Comparison of ENCODE assay signal across 22 mouse cellular contexts in the genomic region with DNA sequence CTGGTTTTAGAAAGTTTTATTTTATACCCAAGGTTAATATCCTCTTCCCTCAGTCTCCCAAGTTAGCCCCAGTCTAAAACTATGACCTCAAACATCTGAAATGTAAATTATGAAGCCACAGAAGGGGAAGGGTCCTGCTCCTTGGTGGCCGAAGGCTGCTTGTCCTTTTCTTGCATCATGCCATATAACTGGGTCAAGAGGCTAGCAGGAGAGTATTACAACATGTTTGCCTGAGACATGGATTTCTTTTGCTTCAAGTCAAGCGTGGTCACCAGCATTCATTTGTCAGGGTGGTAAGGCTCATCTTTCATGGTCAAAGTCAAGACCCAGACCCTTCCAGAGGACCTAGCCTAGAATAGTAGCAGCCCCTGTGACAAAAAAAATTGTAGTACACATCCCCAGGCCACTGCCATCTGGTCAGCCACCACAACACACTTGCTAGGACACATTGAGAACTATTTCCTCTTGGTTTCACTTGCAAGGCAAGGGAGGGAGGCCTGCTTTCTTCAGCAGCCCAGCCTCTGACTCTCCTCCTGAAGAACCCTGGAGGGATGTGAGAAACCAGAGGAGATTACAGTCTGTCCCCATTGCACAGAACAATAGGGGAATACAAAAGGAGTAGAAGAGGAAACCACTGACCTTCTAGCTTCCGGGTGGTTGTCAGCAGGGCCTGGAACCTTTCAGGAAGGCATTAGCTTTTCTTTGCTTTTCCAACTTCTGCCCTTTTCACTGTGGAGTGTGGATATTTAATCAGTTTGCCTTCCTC.
DNase-seq lines count a peak whose midpoint lies in the region; ATAC-seq and TF ChIP-seq lines count a peak whose summit lies in the region.
"Had no signal": no experiment of that assay in that cellular context is flagged by ENCODE, and none has a peak within 500 bp of the region (broad histone marks: within the 10 kb centered on the region; RNA-seq: fewer than 3 reads in every experiment).

No protein-coding gene starts in this region.

- TF ChIP-seq POLR2A in bone marrow, adult 2 months (IDR thresholded peaks at IDR 0.05; ENCODE audit: borderline replicate concordance, control insufficient read depth, low read depth, low read length) = no peak

- peaks cover 4% of the 10 kb centered on the region for H3K4me1 ChIP-seq in heart, embryonic 10.5 days
- peaks cover 2% of the 10 kb centered on the region; the same call in 1 of the 2 replicates for H3K4me1 ChIP-seq in midbrain, embryonic 11.5 days (ENCODE audit: control insufficient read depth, insufficient read depth, low read length)
- H3K4me1 ChIP-seq in midbrain, embryonic 16.5 days (ENCODE audit: control insufficient read depth, insufficient read depth, low read length) = 0 out of 2 replicates have a peak, but pooled peaks cover 2% of the 10 kb centered on the region
- peaks cover 21% of the 10 kb centered on the region for H3K4me1 ChIP-seq in bone marrow, adult 2 months (ENCODE audit: control insufficient read depth, insufficient read depth, low read length)
- H3K4me1 ChIP-seq: liver, embryonic 12.5 days; neural tube, embryonic 13.5 days had no signal

- TF ChIP-seq CTCF in bone marrow, adult 2 months (IDR thresholded peaks at IDR 0.05; ENCODE audit: control insufficient read depth, insufficient read depth, low read length) = no peak

- no peaks in the 10 kb centered on the region for H3K9me3 ChIP-seq in heart, embryonic 10.5 days
- H3K9me3 ChIP-seq in midbrain, embryonic 11.5 days (ENCODE audit: control insufficient read depth, low read length) = no peaks in the 10 kb centered on the region
- H3K9me3 ChIP-seq in midbrain, embryonic 16.5 days (replicated peaks; ENCODE audit: control insufficient read depth, low read length, poor library complexity, severe bottlenecking) = no peaks in the 10 kb centered on the region
- H3K9me3 ChIP-seq: limb, embryonic 10.5 days; liver, embryonic 12.5 days; lung, embryonic 15.5 days; neural tube, embryonic 13.5 days had no signal

- H3K4me3 ChIP-seq in heart, embryonic 10.5 days = no peak overlapping the region
- no peak overlapping the region for H3K4me3 ChIP-seq in midbrain, embryonic 11.5 days (ENCODE audit: low read depth, low read length)
- no peak overlapping the region for H3K4me3 ChIP-seq in midbrain, embryonic 16.5 days (ENCODE audit: low read depth, low read length)
- H3K4me3 ChIP-seq in bone marrow, adult 2 months (replicated peaks; ENCODE audit: control insufficient read depth, low read depth, low read length) = no peak overlapping the region
- H3K4me3 ChIP-seq: erythroblast, embryonic 14.5 days; limb, embryonic 10.5 days; liver, embryonic 12.5 days; lung, embryonic 15.5 days; neural tube, embryonic 13.5 days had no signal

- no peak for ATAC-seq in midbrain, embryonic 11.5 days (ENCODE audit: low FRiP score)
- no peak for ATAC-seq in midbrain, embryonic 16.5 days
- peak; percentile 19; the same call in 1 of the 2 replicates for ATAC-seq in megakaryocyte, adult 5-6 weeks (ENCODE audit: poor library complexity, severe bottlenecking)
- ATAC-seq: forebrain, embryonic 14.5 days; hindbrain, embryonic 16.5 days; liver, embryonic 12.5 days had no signal

- no peaks in the 10 kb centered on the region for H3K27me3 ChIP-seq in heart, embryonic 10.5 days (ENCODE audit: insufficient read depth, poor library complexity, severe bottlenecking)
- H3K27me3 ChIP-seq in midbrain, embryonic 11.5 days (ENCODE audit: control insufficient read depth, insufficient read depth, low read length) = no peaks in the 10 kb centered on the region
- H3K27me3 ChIP-seq in midbrain, embryonic 16.5 days (ENCODE audit: control insufficient read depth, insufficient read depth, low read depth, low read length) = no peaks in the 10 kb centered on the region
- H3K27me3 ChIP-seq: liver, embryonic 12.5 days; lung, embryonic 15.5 days; neural tube, embryonic 13.5 days had no signal

- H3K4me2 ChIP-seq in midbrain, embryonic 11.5 days = no peak overlapping the region
- H3K4me2 ChIP-seq in midbrain, embryonic 16.5 days (ENCODE audit: low read length) = no peak overlapping the region
- H3K4me2 ChIP-seq: liver, embryonic 12.5 days; lung, embryonic 15.5 days; neural tube, embryonic 13.5 days had no signal

- 0 out of 2 replicates have a peak overlapping the region, but pooled peaks have one; percentile 53 for H3K27ac ChIP-seq in heart, embryonic 10.5 days
- H3K27ac ChIP-seq in midbrain, embryonic 11.5 days (ENCODE audit: low read depth, low read length) = no peak overlapping the region
- H3K27ac ChIP-seq in midbrain, embryonic 16.5 days (ENCODE audit: low read length) = no peak overlapping the region
- peak overlapping the region; percentile 60 for H3K27ac ChIP-seq in bone marrow, adult 2 months (ENCODE audit: control insufficient read depth, insufficient read depth, low read depth, low read length, poor library complexity)
- H3K27ac ChIP-seq: kidney, postnatal 0 days; limb, embryonic 10.5 days; liver, embryonic 12.5 days; neural tube, embryonic 13.5 days; stomach, postnatal 0 days had no signal

- 71% methylated on average over 3 of the region's 3 CpGs for WGBS in heart, embryonic 10.5 days
- 56% methylated on average over 3 of the region's 3 CpGs for WGBS in midbrain, embryonic 11.5 days
- 60% methylated on average over 3 of the region's 3 CpGs for WGBS in midbrain, embryonic 16.5 days
- WGBS in bone marrow, adult 2 months = 23% methylated on average over 3 of the region's 3 CpGs

- H3K36me3 ChIP-seq in heart, embryonic 10.5 days = no peaks in the 10 kb centered on the region
- H3K36me3 ChIP-seq in midbrain, embryonic 11.5 days (ENCODE audit: control insufficient read depth, insufficient read depth, low read length) = no peaks in the 10 kb centered on the region
- H3K36me3 ChIP-seq in midbrain, embryonic 16.5 days (ENCODE audit: control insufficient read depth, insufficient read depth, low read length) = no peaks in the 10 kb centered on the region
- H3K36me3 ChIP-seq: limb, embryonic 10.5 days; liver, embryonic 12.5 days; lung, embryonic 15.5 days; neural tube, embryonic 13.5 days had no signal

- no peak for DNase-seq in heart, embryonic 10.5 days (ENCODE audit: low spot score)
- no peak for DNase-seq in heart, adult 9 months (ENCODE audit: low spot score in 2 of 2)
- DNase-seq in midbrain, embryonic 11.5 days (ENCODE audit: low spot score, missing footprints) = peak; percentile 66
- no peak for DNase-seq in thymus, postnatal 4 days
- no peak for DNase-seq in urinary bladder, postnatal 25 days (ENCODE audit: low spot score)
- DNase-seq: adrenal gland, postnatal 36 days; cerebellum, postnatal 25 days; gastrocnemius, postnatal 25 days; kidney, adult 11 months; right cerebral cortex, postnatal 25 days had no signal

- H3K9ac ChIP-seq in midbrain, embryonic 11.5 days (ENCODE audit: low read length) = no peak overlapping the region
- no peak overlapping the region for H3K9ac ChIP-seq in midbrain, embryonic 16.5 days (ENCODE audit: low read depth, low read length)
- H3K9ac ChIP-seq: liver, embryonic 12.5 days; lung, embryonic 15.5 days; neural tube, embryonic 13.5 days had no signal

Comparison
In these comparisons a context has a peak if more than half of its experiments do, and no peak if none do; other contexts are left out.
1. H3K27ac ChIP-seq: peak in heart, embryonic 10.5 days (single experiment) and bone marrow, adult 2 months (single experiment); none in midbrain, embryonic 11.5 days (single experiment) and midbrain, embryonic 16.5 days (single experiment).